Mouse (Mus musculus) myocyte (in vitro differentiated cells): ENCODE data around the gene Dscaml1. TPM values are rescaled to one million over a fixed set of nuclear protein-coding genes. Genes with fewer than 3 reads are reported as not detected.

Source experiments
- H3K27me3 ChIP-seq: one replicate; pipeline ENCODE4 v1.6.1; 2011; ENCODE audit not compliant: control insufficient read depth, insufficient read depth, insufficient read length
- H3K36me3 ChIP-seq: one replicate; pipeline ENCODE4 v1.6.1; 2011; ENCODE audit not compliant: control insufficient read depth, insufficient read depth
- H3K4me2 ChIP-seq: one replicate; pipeline ENCODE4 v1.6.1; 2011; ENCODE audit warnings: low read depth, control low read depth
- H3K4me3 ChIP-seq: one replicate; pipeline ENCODE4 v1.5.1; 2011; ENCODE audit warnings: mild to moderate bottlenecking, control low read depth, moderate library complexity
- H3K79me2 ChIP-seq: one replicate; pipeline ENCODE4 v1.6.1; 2011; ENCODE audit not compliant: control insufficient read depth, insufficient read depth
- H3ac ChIP-seq: one replicate; pipeline ENCODE4 v1.6.1; 2011; ENCODE audit not compliant: control insufficient read depth, insufficient read length
- CEBPB ChIP-seq: IDR thresholded peaks from 2 replicates; pipeline ENCODE4 v1.6.1; 2011; ENCODE audit warnings: mild to moderate bottlenecking, moderate library complexity; ENCODE audit not compliant: poor library complexity, insufficient read depth, severe bottlenecking
- E2F4 ChIP-seq: IDR thresholded peaks from one replicate; pipeline ENCODE4 v1.6.1; 2011; ENCODE audit warnings: mild to moderate bottlenecking, control low read depth, moderate library complexity; ENCODE audit not compliant: insufficient read depth
- MAX ChIP-seq: IDR thresholded peaks from one replicate; pipeline ENCODE4 v1.6.1; 2011; ENCODE audit warnings: low read depth, mild to moderate bottlenecking, control low read depth
- MYOD1 ChIP-seq, 3 experiments: IDR thresholded peaks; one replicate each; pipeline ENCODE4 v1.6.1; 2011; ENCODE audit warnings: control low read depth in 2 of 3, low read depth in 2 of 3, mild to moderate bottlenecking in 2 of 3, moderate library complexity in 1 of 3; ENCODE audit not compliant: insufficient read length in 2 of 3, control insufficient read depth in 1 of 3
- MYOG ChIP-seq, 3 experiments: IDR thresholded peaks; one replicate each; pipeline ENCODE4 v1.6.1; 2011; ENCODE audit warnings: control low read depth in 2 of 3, low read depth in 2 of 3, mild to moderate bottlenecking in 2 of 3; ENCODE audit not compliant: insufficient read length in 2 of 3, control insufficient read depth in 1 of 3, insufficient read depth in 1 of 3
- POLR2A ChIP-seq: IDR thresholded peaks from one replicate; pipeline ENCODE4 v1.6.1; 2011; ENCODE audit warnings: low read depth, mild to moderate bottlenecking, control low read depth, moderate library complexity; ENCODE audit not compliant: insufficient read length
- POLR2AphosphoS2 ChIP-seq: IDR thresholded peaks from one replicate; pipeline ENCODE4 v1.6.1; 2011; ENCODE audit warnings: low read depth, control low read depth; ENCODE audit not compliant: insufficient read length
- REST ChIP-seq: IDR thresholded peaks from one replicate; pipeline ENCODE4 v1.6.1; 2011; ENCODE audit warnings: mild to moderate bottlenecking, control low read depth, moderate library complexity; ENCODE audit not compliant: insufficient read depth, insufficient read length
- SRF ChIP-seq: IDR thresholded peaks from one replicate; pipeline ENCODE4 v1.6.1; 2011; ENCODE audit warnings: low read depth; ENCODE audit not compliant: control insufficient read depth, insufficient read length
- TCF12 ChIP-seq: IDR thresholded peaks from one replicate; pipeline ENCODE4 v1.6.1; 2011; ENCODE audit warnings: mild to moderate bottlenecking, control low read depth; ENCODE audit not compliant: poor library complexity, insufficient read depth, severe bottlenecking
- TCF3 ChIP-seq: IDR thresholded peaks from one replicate; pipeline ENCODE4 v1.6.1; 2011; ENCODE audit warnings: low read depth, control low read depth; ENCODE audit not compliant: insufficient read length
- USF1 ChIP-seq: IDR thresholded peaks from one replicate; pipeline ENCODE4 v1.6.1; 2011; ENCODE audit warnings: low read depth, mild to moderate bottlenecking, control low read depth, moderate library complexity
- polyA plus RNA-seq: library from polyadenylated mRNA; unstranded; fragments of >200 nt; fragmentation: generic; extraction: Trizol; gene quantifications from one replicate; pipeline ENCODE4 v1.2.1, GENCODE M21; 2012; ENCODE audit warnings: missing spikeins

The Dscaml1 gene
- polyA plus RNA-seq, 1 experiment: not detected

- Histone ChIP-seq H3K4me3 (no peak overlapping the region), H3K27me3 (no peaks in the 10 kb centered on the region), H3ac (no peak overlapping the region), H3K79me2 (no peaks in the 10 kb centered on the region), H3K36me3 (no peaks in the 10 kb centered on the region), H3K4me2 (no peak overlapping the region)
- TF ChIP-seq SRF (no peak), CEBPB (no peak), USF1 (no peak), TCF3 (no peak), TCF12 (no peak), MYOG (IDR thresholded peaks at IDR 0.05; ENCODE audit: control insufficient read depth in 1 of 3, insufficient read depth in 1 of 3, insufficient read length in 2 of 3, low read depth in 2 of 3) (no peak), MYOD1 (IDR thresholded peaks at IDR 0.05; ENCODE audit: control insufficient read depth in 1 of 3, insufficient read length in 2 of 3, low read depth in 2 of 3) (no peak), POLR2AphosphoS2 (no peak), E2F4 (no peak), POLR2A (no peak), MAX (no peak), REST (no peak)
These were observed 15.3 kb upstream of the Dscaml1 start for GRCm38 (mm10) chr9:45411111-45411510.

DNA sequence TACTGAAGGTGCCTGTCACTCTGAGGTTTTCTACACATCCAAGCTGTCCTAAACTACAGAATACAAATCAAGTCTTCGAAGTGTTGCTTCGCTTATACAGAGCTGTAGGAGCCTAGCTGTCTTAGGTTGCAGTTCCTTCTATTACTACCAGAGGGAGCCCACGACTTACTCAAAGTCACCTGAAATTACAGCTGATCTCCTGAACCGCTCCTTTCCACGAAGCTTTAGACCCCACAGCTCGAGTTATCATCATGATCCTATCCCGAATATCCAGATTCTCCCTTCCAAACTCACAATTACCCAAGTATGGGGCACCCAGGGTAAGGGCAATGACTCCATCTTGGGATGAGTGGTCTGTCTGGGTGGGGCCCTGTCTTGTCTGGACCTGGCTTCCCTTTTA lies 14.6 kb upstream of the Dscaml1 start:
- Histone ChIP-seq H3ac (no peak overlapping the region), H3K36me3 (no peaks in the 10 kb centered on the region), H3K79me2 (no peaks in the 10 kb centered on the region), H3K27me3 (no peaks in the 10 kb centered on the region), H3K4me2 (no peak overlapping the region), H3K4me3 (no peak overlapping the region)
- TF ChIP-seq POLR2A: no peak
- no peak for TF ChIP-seq REST
- no peak for TF ChIP-seq E2F4
- TF ChIP-seq MYOD1 (IDR thresholded peaks at IDR 0.05; ENCODE audit: control insufficient read depth in 1 of 3, insufficient read length in 2 of 3, low read depth in 2 of 3): no peak
- no peak for TF ChIP-seq POLR2AphosphoS2
- TF ChIP-seq SRF: no peak
- TF ChIP-seq TCF12: no peak
- TF ChIP-seq MYOG (IDR thresholded peaks at IDR 0.05; ENCODE audit: control insufficient read depth in 1 of 3, insufficient read depth in 1 of 3, insufficient read length in 2 of 3, low read depth in 2 of 3): no peak
- no peak for TF ChIP-seq MAX
- TF ChIP-seq USF1: no peak
- TF ChIP-seq TCF3: no peak
- TF ChIP-seq CEBPB: no peak

GRCm38 (mm10) chr9:45412287-45412686 lies 14.1 kb upstream of the Dscaml1 start:
- Histone ChIP-seq H3K4me2 (no peak overlapping the region), H3ac (no peak overlapping the region), H3K79me2 (no peaks in the 10 kb centered on the region), H3K36me3 (no peaks in the 10 kb centered on the region), H3K4me3 (no peak overlapping the region), H3K27me3 (no peaks in the 10 kb centered on the region)
- no peak for TF ChIP-seq MAX
- TF ChIP-seq POLR2A: no peak
- no peak for TF ChIP-seq REST
- no peak for TF ChIP-seq TCF12

GRCm38 (mm10) chr9:45412700-45413477 lies 13.5 kb upstream of the Dscaml1 start:
- TF ChIP-seq USF1 (no peak), TCF3 (no peak), E2F4 (no peak), SRF (no peak), MYOG (IDR thresholded peaks at IDR 0.05; ENCODE audit: control insufficient read depth in 1 of 3, insufficient read depth in 1 of 3, insufficient read length in 2 of 3, low read depth in 2 of 3) (no peak), POLR2AphosphoS2 (no peak), TCF12 (no peak), CEBPB (no peak), POLR2A (no peak), MYOD1 (IDR thresholded peaks at IDR 0.05; ENCODE audit: control insufficient read depth in 1 of 3, insufficient read length in 2 of 3, low read depth in 2 of 3) (no peak), MAX (no peak), REST (no peak)
- Histone ChIP-seq H3K27me3 (no peaks in the 10 kb centered on the region), H3K36me3 (no peaks in the 10 kb centered on the region), H3K79me2 (no peaks in the 10 kb centered on the region), H3K4me3 (no peak overlapping the region), H3K4me2 (no peak overlapping the region), H3ac (no peak overlapping the region)
